In genomic region chr6:13838677-13839344, GRCm38 (mm10) we compare ENCODE assay signal across 8 mouse cellular contexts. TPM values are rescaled to one million over a fixed set of nuclear protein-coding genes. Genes with fewer than 3 reads are reported as not detected.
DNase-seq lines count a peak whose midpoint lies in the region; ATAC-seq lines count a peak whose summit lies in the region.

No protein-coding gene starts in this region.

- WGBS in intestine, embryonic 16.5 days = under 1% methylated on average over 41 of the region's 41 CpGs

- H3K9ac ChIP-seq in intestine, embryonic 16.5 days (ENCODE audit: low read depth, low read length) = peak overlapping the region; percentile 89

- no peaks in the 10 kb centered on the region for H3K4me1 ChIP-seq in intestine, embryonic 16.5 days (ENCODE audit: control insufficient read depth, insufficient read depth, low read length)

- H3K27ac ChIP-seq in intestine, embryonic 16.5 days (ENCODE audit: low read length) = peak overlapping the region; percentile 86

- H3K27me3 ChIP-seq in intestine, embryonic 16.5 days (replicated peaks; ENCODE audit: control insufficient read depth, insufficient read depth, low read length) = no peaks in the 10 kb centered on the region

- H3K4me3 ChIP-seq in intestine, embryonic 16.5 days (ENCODE audit: low read length) = peak overlapping the region; percentile 69

- H3K4me2 ChIP-seq in intestine, embryonic 16.5 days (ENCODE audit: low read depth, low read length) = peak overlapping the region; percentile 95

- DNase-seq in adrenal gland, adult (ENCODE audit: inconsistent age in 2 of 2, low spot score in 1 of 2) = peak; percentile 76 to 88
- DNase-seq in embryo, embryonic 10 days (ENCODE audit: low spot score) = peak; percentile 87
- DNase-seq in gastrocnemius, postnatal 36 days = peak; percentile 28 to 47
- peak; percentile 84 to 88 for DNase-seq in left cerebral cortex, postnatal 25 days (ENCODE audit: low spot score in 2 of 2)
- DNase-seq in right cerebral cortex, postnatal 10 days (ENCODE audit: low spot score in 2 of 2) = peak; percentile 89 to 91
- peak; percentile 46 to 62 for DNase-seq in urinary bladder, postnatal 36 days (ENCODE audit: low spot score in 2 of 2)

- H3K36me3 ChIP-seq in intestine, embryonic 16.5 days (ENCODE audit: control insufficient read depth, insufficient read depth, low read length) = no peaks in the 10 kb centered on the region

- ATAC-seq in intestine, embryonic 16.5 days = peak; percentile 92
- ATAC-seq in megakaryocyte progenitor cell, adult 5-6 weeks (replicated peaks; ENCODE audit: poor library complexity) = peak; percentile 73

- intact Hi-C loops in gastrocnemius, postnatal 36 days (cut with DNase I) = no loop called here
- intact Hi-C loops in left cerebral cortex, postnatal 25 days (cut with DNase I) = loop anchor here (5.0 to 10.0 kb wide), 4 partner anchors 82 to 544 kb away; partner anchors contain the start of gene Bmt2

- no peaks in the 10 kb centered on the region for H3K9me3 ChIP-seq in intestine, embryonic 16.5 days (ENCODE audit: control insufficient read depth, low read length)

RNA-seq across cellular contexts. Expression of gene Gpr85, which starts 0.9 kb away (rescaled TPM):
- not detected for total RNA-seq in gastrocnemius, postnatal 36 days (2021)
- polyA plus RNA-seq in intestine, embryonic 16.5 days (2015; fragmentation: Nextera tagmentation; extraction: Ambion mirVana) = 3.5 and 3.9 TPM in 2 replicates
- 10 to 100 TPM; 43.6 to 48.1 TPM for total RNA-seq in left cerebral cortex, postnatal 25 days (2021)
- 0.44 and 1.2 TPM in 2 replicates for total RNA-seq in megakaryocyte progenitor cell, adult 5-6 weeks (2015)
- total RNA-seq in megakaryocyte progenitor cell, adult 5-6 weeks (2017) = 0.41 and 0.54 TPM in 2 replicates

RNA-seq across cellular contexts. Expression of gene 2610001J05Rik, which starts 32.5 kb away (rescaled TPM):
- total RNA-seq in gastrocnemius, postnatal 36 days (2021) = 10 to 100 TPM; 23.3 to 29.1 TPM
- polyA plus RNA-seq in intestine, embryonic 16.5 days (2015; fragmentation: Nextera tagmentation; extraction: Ambion mirVana) = 104 and 113 TPM in 2 replicates
- 10 to 100 TPM; 35.5 to 37.6 TPM for total RNA-seq in left cerebral cortex, postnatal 25 days (2021)
- total RNA-seq in megakaryocyte progenitor cell, adult 5-6 weeks (2015) = 38.0 and 50.1 TPM in 2 replicates
- total RNA-seq in megakaryocyte progenitor cell, adult 5-6 weeks (2017) = 51.7 and 58.2 TPM in 2 replicates

Comparison
In these comparisons a context has a peak if more than half of its experiments do, and no peak if none do; other contexts are left out.
1. Peak in every context shown above with its lines: DNase-seq, ATAC-seq, H3K4me3 ChIP-seq and H3K27ac ChIP-seq.
2. DNase-seq: peak in every context shown above with its lines; median percentile 90 in right cerebral cortex, postnatal 10 days; 87 in embryo, embryonic 10 days; 86 in left cerebral cortex, postnatal 25 days; 82 in adrenal gland, adult; 54 in urinary bladder, postnatal 36 days; 38 in gastrocnemius, postnatal 36 days.
3. RNA of gene Gpr85, which starts 0.9 kb away (total RNA-seq): 43.6 to 48.1 TPM in left cerebral cortex, postnatal 25 days; 0.41 to 1.2 TPM in megakaryocyte progenitor cell, adult 5-6 weeks and not detected in gastrocnemius, postnatal 36 days; every median in the first group is over 10 times any median in the second.